Mouse (Mus musculus): ENCODE results near the gene Olfr1055. TPM values are rescaled to one million over a fixed set of nuclear protein-coding genes. Genes with fewer than 3 reads are reported as not detected.
"Not testable (repeated sequence)": the region's sequence is repeated elsewhere in the genome, so short reads cannot be mapped to it uniquely, and the experiment has no call there.

Gene Olfr1055
- polyA plus RNA-seq (2012; ENCODE audit: insufficient read depth, insufficient read length, missing spikeins), result not detected in 2 replicates

- H3K4me3 ChIP-seq (ENCODE audit: insufficient read depth, low read depth, low read length), result no peak within 1 kb of the TSS
- no peaks in the 10 kb centered on the region for H3K4me1 ChIP-seq (ENCODE audit: control insufficient read depth, insufficient read depth, insufficient read length, low read length)
- H3K27ac ChIP-seq (replicated peaks; ENCODE audit: low read depth, low read length), result no peak within 1 kb of the TSS
Measured at GRCm38 (mm10) chr2:86350184-86350583, at the start of gene Olfr1055. Olfr1055 (minus strand) TSS chr2:86350284.

GRCm38 (mm10) chr2:86395114-86395513, 45.0 kb upstream of the Olfr1055 start:
- Histone ChIP-seq H3K4me1 (ENCODE audit: control insufficient read depth, insufficient read depth, insufficient read length, low read length) (no peaks in the 10 kb centered on the region), H3K4me3 (ENCODE audit: insufficient read depth, low read depth, low read length) (no peak overlapping the region), H3K27ac (replicated peaks; ENCODE audit: low read depth, low read length) (no peak overlapping the region)

- not testable (repeated sequence) for H3K4me3 ChIP-seq (ENCODE audit: insufficient read depth, low read depth, low read length); H3K27ac ChIP-seq (replicated peaks; ENCODE audit: low read depth, low read length)
Measured at GRCm38 (mm10) chr2:86388461-86388860, 38.4 kb upstream of the Olfr1055 start, which contains the start of gene Olfr1058. Olfr1058 (minus strand) TSS chr2:86388561.

GRCm38 (mm10) chr2:86378293-86378692, 28.2 kb upstream of the Olfr1055 start, which contains the start of gene Olfr1057:
Olfr1057 (minus strand) TSS chr2:86378393.
- Histone ChIP-seq H3K4me3 (ENCODE audit: insufficient read depth, low read depth, low read length) (no peak within 1 kb of the TSS), H3K4me1 (ENCODE audit: control insufficient read depth, insufficient read depth, insufficient read length, low read length) (no peaks in the 10 kb centered on the region), H3K27ac (replicated peaks; ENCODE audit: low read depth, low read length) (no peak within 1 kb of the TSS)

More at GRCm38 (mm10) chr2:86388461-86388860, 38.4 kb upstream of the Olfr1055 start, which contains the start of gene Olfr1058:
- not testable (repeated sequence) for H3K4me1 ChIP-seq (ENCODE audit: control insufficient read depth, insufficient read depth, insufficient read length, low read length)

- H3K4me3 ChIP-seq (ENCODE audit: insufficient read depth, low read depth, low read length); H3K4me1 ChIP-seq (ENCODE audit: control insufficient read depth, insufficient read depth, insufficient read length, low read length); H3K27ac ChIP-seq (replicated peaks; ENCODE audit: low read depth, low read length): not testable (repeated sequence)
Measured at GRCm38 (mm10) chr2:86366342-86366741, 16.3 kb upstream of the Olfr1055 start.

GRCm38 (mm10) chr2:86362369-86362768, 12.3 kb upstream of the Olfr1055 start, which contains the start of gene Olfr1056:
Olfr1056 (minus strand) TSS chr2:86362469.
- no peak within 1 kb of the TSS for H3K27ac ChIP-seq (replicated peaks; ENCODE audit: low read depth, low read length)
- H3K4me1 ChIP-seq (ENCODE audit: control insufficient read depth, insufficient read depth, insufficient read length, low read length), result no peaks in the 10 kb centered on the region
- H3K4me3 ChIP-seq (ENCODE audit: insufficient read depth, low read depth, low read length), result no peak within 1 kb of the TSS

- H3K27ac ChIP-seq (replicated peaks; ENCODE audit: low read depth, low read length); H3K4me3 ChIP-seq (ENCODE audit: insufficient read depth, low read depth, low read length); H3K4me1 ChIP-seq (ENCODE audit: control insufficient read depth, insufficient read depth, insufficient read length, low read length): not testable (repeated sequence)
Measured at GRCm38 (mm10) chr2:86351751-86352150, 1.7 kb upstream of the Olfr1055 start.

- H3K4me3 ChIP-seq (ENCODE audit: insufficient read depth, low read depth, low read length), result no peak within 1 kb of the TSS
- H3K4me1 ChIP-seq (ENCODE audit: control insufficient read depth, insufficient read depth, insufficient read length, low read length), result no peaks in the 10 kb centered on the region
- H3K27ac ChIP-seq (replicated peaks; ENCODE audit: low read depth, low read length), result no peak within 1 kb of the TSS
Measured at GRCm38 (mm10) chr2:86335333-86335732, 14.8 kb downstream of the Olfr1055 start, which contains the start of gene Olfr1054. Olfr1054 (minus strand) TSS chr2:86335433.

GRCm38 (mm10) chr2:86315184-86315583, 34.9 kb downstream of the Olfr1055 start, which contains the start of gene Olfr1053:
Olfr1053 (minus strand) TSS chr2:86315284.
- Histone ChIP-seq H3K4me3 (ENCODE audit: insufficient read depth, low read depth, low read length) (no peak within 1 kb of the TSS), H3K27ac (replicated peaks; ENCODE audit: low read depth, low read length) (no peak within 1 kb of the TSS), H3K4me1 (ENCODE audit: control insufficient read depth, insufficient read depth, insufficient read length, low read length) (no peaks in the 10 kb centered on the region)

Other genes with a start within 250 kb of the Olfr1055 start
- gene Olfr1039, start 214.4 kb downstream of the Olfr1055 start, polyA plus RNA-seq (2012; ENCODE audit: insufficient read depth, insufficient read length, missing spikeins), result not detected in 2 replicates
- not detected in 2 replicates for gene Olfr1040, start 203.6 kb downstream of the Olfr1055 start, polyA plus RNA-seq (2012; ENCODE audit: insufficient read depth, insufficient read length, missing spikeins)
- gene Olfr1042, start 188.4 kb downstream of the Olfr1055 start, polyA plus RNA-seq (2012; ENCODE audit: insufficient read depth, insufficient read length, missing spikeins), result not detected in 2 replicates
- not detected in 2 replicates for gene Olfr1043, start 182.8 kb downstream of the Olfr1055 start, polyA plus RNA-seq (2012; ENCODE audit: insufficient read depth, insufficient read length, missing spikeins)
- not detected in 2 replicates for gene Olfr1044, start 172.5 kb downstream of the Olfr1055 start, polyA plus RNA-seq (2012; ENCODE audit: insufficient read depth, insufficient read length, missing spikeins)
- not detected in 2 replicates for gene Olfr52, start 164.6 kb downstream of the Olfr1055 start, polyA plus RNA-seq (2012; ENCODE audit: insufficient read depth, insufficient read length, missing spikeins)
- not detected in 2 replicates for gene Olfr1045, start 147.3 kb downstream of the Olfr1055 start, polyA plus RNA-seq (2012; ENCODE audit: insufficient read depth, insufficient read length, missing spikeins)
- not detected in 2 replicates for gene Olfr1046, start 131.0 kb downstream of the Olfr1055 start, polyA plus RNA-seq (2012; ENCODE audit: insufficient read depth, insufficient read length, missing spikeins)
- gene Olfr1047, start 118.9 kb downstream of the Olfr1055 start, polyA plus RNA-seq (2012; ENCODE audit: insufficient read depth, insufficient read length, missing spikeins), result not detected in 2 replicates
- not detected in 2 replicates for gene Olfr1048, start 110.0 kb downstream of the Olfr1055 start, polyA plus RNA-seq (2012; ENCODE audit: insufficient read depth, insufficient read length, missing spikeins)
- gene Olfr1049, start 92.0 kb downstream of the Olfr1055 start, polyA plus RNA-seq (2012; ENCODE audit: insufficient read depth, insufficient read length, missing spikeins), result not detected in 2 replicates
- not detected in 2 replicates for gene Olfr1051, start 71.2 kb downstream of the Olfr1055 start, polyA plus RNA-seq (2012; ENCODE audit: insufficient read depth, insufficient read length, missing spikeins)
- gene Olfr1052, start 57.8 kb downstream of the Olfr1055 start, polyA plus RNA-seq (2012; ENCODE audit: insufficient read depth, insufficient read length, missing spikeins), result not detected in 2 replicates
- not detected in 2 replicates for gene Olfr1053, start 35.0 kb downstream of the Olfr1055 start, polyA plus RNA-seq (2012; ENCODE audit: insufficient read depth, insufficient read length, missing spikeins)
- gene Olfr1054, start 14.9 kb downstream of the Olfr1055 start, polyA plus RNA-seq (2012; ENCODE audit: insufficient read depth, insufficient read length, missing spikeins), result not detected in 2 replicates
- gene Olfr1056, start 12.2 kb upstream of the Olfr1055 start, polyA plus RNA-seq (2012; ENCODE audit: insufficient read depth, insufficient read length, missing spikeins), result not detected in 2 replicates
- gene Olfr1057, start 28.1 kb upstream of the Olfr1055 start, polyA plus RNA-seq (2012; ENCODE audit: insufficient read depth, insufficient read length, missing spikeins), result not detected in 2 replicates
- not detected in 2 replicates for gene Olfr1058, start 38.3 kb upstream of the Olfr1055 start, polyA plus RNA-seq (2012; ENCODE audit: insufficient read depth, insufficient read length, missing spikeins)
- gene Olfr1061, start 63.8 kb upstream of the Olfr1055 start, polyA plus RNA-seq (2012; ENCODE audit: insufficient read depth, insufficient read length, missing spikeins), result not detected in 2 replicates
- gene Olfr1062, start 76.5 kb upstream of the Olfr1055 start, polyA plus RNA-seq (2012; ENCODE audit: insufficient read depth, insufficient read length, missing spikeins), result not detected in 2 replicates
- gene Olfr1065, start 100.3 kb upstream of the Olfr1055 start, polyA plus RNA-seq (2012; ENCODE audit: insufficient read depth, insufficient read length, missing spikeins), result not detected in 2 replicates
- not detected in 2 replicates for gene Olfr1066, start 106.0 kb upstream of the Olfr1055 start, polyA plus RNA-seq (2012; ENCODE audit: insufficient read depth, insufficient read length, missing spikeins)
- gene Olfr228, start 137.1 kb upstream of the Olfr1055 start, polyA plus RNA-seq (2012; ENCODE audit: insufficient read depth, insufficient read length, missing spikeins), result not detected in 2 replicates
- gene Olfr1076, start 158.2 kb upstream of the Olfr1055 start, polyA plus RNA-seq (2012; ENCODE audit: insufficient read depth, insufficient read length, missing spikeins), result not detected in 2 replicates
- not detected in 2 replicates for gene Olfr1079, start 192.2 kb upstream of the Olfr1055 start, polyA plus RNA-seq (2012; ENCODE audit: insufficient read depth, insufficient read length, missing spikeins)
- gene Olfr1080, start 208.0 kb upstream of the Olfr1055 start, polyA plus RNA-seq (2012; ENCODE audit: insufficient read depth, insufficient read length, missing spikeins), result not detected in 2 replicates
- gene Olfr1082, start 248.7 kb upstream of the Olfr1055 start, polyA plus RNA-seq (2012; ENCODE audit: insufficient read depth, insufficient read length, missing spikeins), result not detected in 2 replicates